Mouse (Mus musculus): ENCODE results near the gene Smtnl2. TPM values are rescaled to one million over a fixed set of nuclear protein-coding genes. Genes with fewer than 3 reads are reported as not detected.
A peak's percentile ranks its signal among the peaks of the same experiment; 100 is the strongest.

Smtnl2 gene
- polyA plus RNA-seq, 1 experiment from 2014 or later, result 3.5 TPM

- H3K9me3 ChIP-seq (ENCODE audit: low read length), result no peaks in the 10 kb centered on the region
- no peaks in the 10 kb centered on the region for H3K4me1 ChIP-seq (ENCODE audit: insufficient read depth)
- DNase-seq, result peak; percentile 80
- WGBS (ENCODE audit: insufficient replicate concordance), result 50% methylated on average over 7 of the region's 7 CpGs
- H3K4me2 ChIP-seq (ENCODE audit: low read depth, low read length), result peak overlapping the region; percentile 58
- 0 out of 2 replicates have a peak overlapping the region, but pooled peaks have one; percentile 17 for H3K4me3 ChIP-seq (ENCODE audit: low read depth, low read length)
- no peak overlapping the region for H3K9ac ChIP-seq (replicated peaks)
- no peaks in the 10 kb centered on the region for H3K27me3 ChIP-seq (ENCODE audit: insufficient read depth, low read length)
- TF ChIP-seq EP300 (IDR thresholded peaks at IDR 0.05; ENCODE audit: low read depth) (no peak), CTCF (IDR thresholded peaks at IDR 0.05; ENCODE audit: low read depth) (peak; percentile 95)
- no peak overlapping the region for H3K27ac ChIP-seq (ENCODE audit: low read depth)
- H3K36me3 ChIP-seq (replicated peaks; ENCODE audit: insufficient read depth, low read length), result no peaks in the 10 kb centered on the region
- peak; percentile 80 for ATAC-seq
Observed at GRCm38 (mm10) chr11:72429288-72429690, 17.8 kb upstream of the Smtnl2 start.

GRCm38 (mm10) chr11:72428694-72429093 is 17.2 kb upstream of the Smtnl2 start:
- H3K27me3 ChIP-seq (ENCODE audit: insufficient read depth, low read length), result no peaks in the 10 kb centered on the region
- H3K9me3 ChIP-seq (ENCODE audit: low read length), result no peaks in the 10 kb centered on the region
- H3K4me1 ChIP-seq (ENCODE audit: insufficient read depth), result no peaks in the 10 kb centered on the region
- H3K4me3 ChIP-seq (ENCODE audit: low read depth, low read length), result no peak overlapping the region
- whole genome bisulfite sequencing (ENCODE audit: insufficient replicate concordance), result 8% methylated on average over 5 of the region's 5 CpGs
- no peak overlapping the region for H3K9ac ChIP-seq (replicated peaks)
- H3K4me2 ChIP-seq (ENCODE audit: low read depth, low read length), result peak overlapping the region; percentile 58
- H3K36me3 ChIP-seq (replicated peaks; ENCODE audit: insufficient read depth, low read length), result no peaks in the 10 kb centered on the region
- H3K27ac ChIP-seq (ENCODE audit: low read depth), result no peak overlapping the region
- TF ChIP-seq CTCF (IDR thresholded peaks at IDR 0.05; ENCODE audit: low read depth) (peak; percentile 78), EP300 (IDR thresholded peaks at IDR 0.05; ENCODE audit: low read depth) (no peak)
- DNase-seq (peak; percentile 85), ATAC-seq (peak; percentile 74)

DNA sequence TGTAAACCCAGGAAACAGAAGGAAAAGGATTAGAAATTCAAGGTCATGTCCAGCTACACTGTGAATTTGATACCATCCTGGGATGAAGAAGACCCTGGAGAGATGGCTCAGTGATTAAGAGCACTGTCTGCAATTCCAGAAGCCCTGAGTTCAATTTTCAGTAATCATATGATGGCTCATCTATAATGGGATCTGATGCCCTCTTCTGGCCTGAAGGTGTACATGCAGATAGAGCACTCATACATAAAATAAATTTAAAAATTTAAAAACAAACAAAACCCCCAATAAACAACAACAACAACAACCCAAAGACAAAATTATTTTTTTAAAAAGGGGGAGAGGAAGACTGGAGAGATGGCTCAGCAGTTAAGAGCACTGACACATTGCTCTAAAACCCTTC is 15.4 kb upstream of the Smtnl2 start:
- DNase-seq, result no peak

GRCm38 (mm10) chr11:72425201-72425600 is 13.7 kb upstream of the Smtnl2 start:
- TF ChIP-seq EP300 (IDR thresholded peaks at IDR 0.05; ENCODE audit: low read depth), result no peak
- no peak for TF ChIP-seq CTCF (IDR thresholded peaks at IDR 0.05; ENCODE audit: low read depth)
- no peak overlapping the region for H3K4me3 ChIP-seq (ENCODE audit: low read depth, low read length)
- ATAC-seq (no peak), DNase-seq (no peak)
- no peaks in the 10 kb centered on the region for H3K9me3 ChIP-seq (ENCODE audit: low read length)
- H3K36me3 ChIP-seq (replicated peaks; ENCODE audit: insufficient read depth, low read length), result no peaks in the 10 kb centered on the region
- H3K4me2 ChIP-seq (ENCODE audit: low read depth, low read length), result no peak overlapping the region
- no peaks in the 10 kb centered on the region for H3K27me3 ChIP-seq (ENCODE audit: insufficient read depth, low read length)
- no peaks in the 10 kb centered on the region for H3K4me1 ChIP-seq (ENCODE audit: insufficient read depth)
- no peak overlapping the region for H3K9ac ChIP-seq (replicated peaks)
- no peak overlapping the region for H3K27ac ChIP-seq (ENCODE audit: low read depth)

More for the DNA sequence above, 15.4 kb upstream of the Smtnl2 start:
- Histone ChIP-seq H3K4me2 (ENCODE audit: low read depth, low read length) (no peak overlapping the region), H3K9me3 (ENCODE audit: low read length) (no peaks in the 10 kb centered on the region), H3K36me3 (replicated peaks; ENCODE audit: insufficient read depth, low read length) (no peaks in the 10 kb centered on the region), H3K9ac (replicated peaks) (no peak overlapping the region), H3K27ac (ENCODE audit: low read depth) (no peak overlapping the region), H3K4me3 (ENCODE audit: low read depth, low read length) (no peak overlapping the region), H3K27me3 (ENCODE audit: insufficient read depth, low read length) (no peaks in the 10 kb centered on the region), H3K4me1 (ENCODE audit: insufficient read depth) (no peaks in the 10 kb centered on the region)
- no peak for ATAC-seq
- TF ChIP-seq EP300 (IDR thresholded peaks at IDR 0.05; ENCODE audit: low read depth), result no peak
- peak; percentile 54 for TF ChIP-seq CTCF (IDR thresholded peaks at IDR 0.05; ENCODE audit: low read depth)

- Histone ChIP-seq H3K36me3 (replicated peaks; ENCODE audit: insufficient read depth, low read length) (no peaks in the 10 kb centered on the region), H3K27me3 (ENCODE audit: insufficient read depth, low read length) (no peaks in the 10 kb centered on the region), H3K4me2 (ENCODE audit: low read depth, low read length) (no peak overlapping the region), H3K27ac (ENCODE audit: low read depth) (no peak overlapping the region), H3K4me1 (ENCODE audit: insufficient read depth) (no peaks in the 10 kb centered on the region), H3K9me3 (ENCODE audit: low read length) (no peaks in the 10 kb centered on the region), H3K9ac (replicated peaks) (no peak overlapping the region), H3K4me3 (ENCODE audit: low read depth, low read length) (no peak overlapping the region)
- WGBS (ENCODE audit: insufficient replicate concordance), result 67% methylated on average over 4 of the region's 4 CpGs
- ATAC-seq (no peak), DNase-seq (no peak)
- TF ChIP-seq CTCF (IDR thresholded peaks at IDR 0.05; ENCODE audit: low read depth), result no peak
- TF ChIP-seq EP300 (IDR thresholded peaks at IDR 0.05; ENCODE audit: low read depth), result no peak
Observed at GRCm38 (mm10) chr11:72423686-72424085, 12.2 kb upstream of the Smtnl2 start.

DNA sequence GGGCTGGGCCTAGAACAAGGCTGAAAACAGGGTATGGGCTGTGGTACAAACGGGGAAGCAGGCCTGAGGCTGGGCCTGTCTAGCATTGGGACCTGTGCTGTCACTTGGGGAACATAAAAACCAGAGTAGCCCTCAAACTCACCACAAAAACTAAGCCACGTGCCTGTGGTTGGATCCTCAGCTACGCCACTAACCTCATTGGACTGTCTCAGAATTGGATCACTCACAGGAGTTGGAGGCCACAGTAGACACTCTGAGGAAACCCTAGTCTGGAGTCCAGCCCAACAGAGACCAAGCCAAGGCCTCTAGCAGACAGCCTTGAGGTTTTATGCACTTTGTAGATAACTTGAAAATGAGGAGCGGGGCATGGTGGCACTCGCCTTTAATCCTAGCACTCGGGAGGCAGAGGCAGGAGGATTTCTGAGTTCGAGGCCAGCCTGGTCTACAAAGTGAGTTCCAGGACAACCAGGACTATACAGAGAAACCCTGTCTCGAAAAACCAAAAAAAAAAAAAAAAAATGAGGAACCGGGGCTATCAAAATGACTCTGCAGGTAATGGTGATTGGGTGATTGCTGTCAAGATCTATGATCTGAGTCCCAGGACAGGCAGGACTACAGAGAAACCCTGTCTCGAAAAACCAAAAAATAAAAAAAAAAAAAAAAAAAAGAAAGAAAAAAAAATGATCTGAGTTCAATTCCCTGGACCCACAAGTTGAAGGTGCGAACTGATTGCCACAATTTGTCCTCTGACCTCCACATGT is 10.2 kb upstream of the Smtnl2 start:
- H3K4me1 ChIP-seq (ENCODE audit: insufficient read depth), result peaks cover 4% of the 10 kb centered on the region; the same call in 1 of the 2 replicates
- H3K27ac ChIP-seq (ENCODE audit: low read depth), result no peak overlapping the region
- no peaks in the 10 kb centered on the region for H3K36me3 ChIP-seq (replicated peaks; ENCODE audit: insufficient read depth, low read length)
- TF ChIP-seq EP300 (IDR thresholded peaks at IDR 0.05; ENCODE audit: low read depth) (no peak), CTCF (IDR thresholded peaks at IDR 0.05; ENCODE audit: low read depth) (no peak)
- no peaks in the 10 kb centered on the region for H3K9me3 ChIP-seq (ENCODE audit: low read length)
- H3K9ac ChIP-seq (replicated peaks), result no peak overlapping the region
- H3K4me3 ChIP-seq (ENCODE audit: low read depth, low read length), result no peak overlapping the region
- no peak for DNase-seq
- H3K4me2 ChIP-seq (ENCODE audit: low read depth, low read length), result no peak overlapping the region
- no peaks in the 10 kb centered on the region for H3K27me3 ChIP-seq (ENCODE audit: insufficient read depth, low read length)
- WGBS (ENCODE audit: insufficient replicate concordance), result 62% methylated on average over 11 of the region's 11 CpGs
- ATAC-seq, result no peak
